Mouse (Mus musculus): ENCODE results near the gene Asphd2.
A peak's percentile ranks its signal among the peaks of the same experiment; 100 is the strongest.

The Asphd2 gene

GRCm38 (mm10) chr5:112391676-112392323, 2.9 kb downstream of the Asphd2 start:
- no peak for DNase-seq (ENCODE audit: low spot score in 2 of 2)

- DNase-seq (ENCODE audit: low spot score in 2 of 2), result no peak
These were observed 3.7 kb downstream of the Asphd2 start for GRCm38 (mm10) chr5:112391002-112391401.

- DNase-seq (ENCODE audit: low spot score in 2 of 2), result no peak
These were observed 5.3 kb downstream of the Asphd2 start for GRCm38 (mm10) chr5:112389352-112389751.

GRCm38 (mm10) chr5:112385973-112386372, 8.7 kb downstream of the Asphd2 start:
- DNase-seq (ENCODE audit: low spot score in 2 of 2), result no peak

- no peak for DNase-seq (ENCODE audit: low spot score in 2 of 2)
These were observed 9.7 kb downstream of the Asphd2 start for GRCm38 (mm10) chr5:112384805-112385472.

GRCm38 (mm10) chr5:112382641-112383330, 11.9 kb downstream of the Asphd2 start:
- DNase-seq (ENCODE audit: low spot score in 2 of 2), result peak; percentile 46 to 50

GRCm38 (mm10) chr5:112382042-112382441, 12.6 kb downstream of the Asphd2 start:
- no peak for DNase-seq (ENCODE audit: low spot score in 2 of 2)

GRCm38 (mm10) chr5:112381154-112381553, 13.5 kb downstream of the Asphd2 start:
- DNase-seq (ENCODE audit: low spot score in 2 of 2), result no peak

- no peak for DNase-seq (ENCODE audit: low spot score in 2 of 2)
These were observed 15.9 kb downstream of the Asphd2 start for GRCm38 (mm10) chr5:112378716-112379115.

- no peak for DNase-seq (ENCODE audit: low spot score in 2 of 2)
These were observed 17.3 kb downstream of the Asphd2 start for GRCm38 (mm10) chr5:112377380-112377779.

- no peak for DNase-seq (ENCODE audit: low spot score in 2 of 2)
These were observed 18.6 kb downstream of the Asphd2 start for GRCm38 (mm10) chr5:112376111-112376510.

GRCm38 (mm10) chr5:112371933-112372332, 22.7 kb downstream of the Asphd2 start:
- DNase-seq (ENCODE audit: low spot score in 2 of 2), result no peak

- no peak for DNase-seq (ENCODE audit: low spot score in 2 of 2)
These were observed 24.3 kb downstream of the Asphd2 start for GRCm38 (mm10) chr5:112370236-112370813.

GRCm38 (mm10) chr5:112369326-112369725, 25.3 kb downstream of the Asphd2 start:
- no peak for DNase-seq (ENCODE audit: low spot score in 2 of 2)

GRCm38 (mm10) chr5:112368666-112369065, 26.0 kb downstream of the Asphd2 start:
- no peak for DNase-seq (ENCODE audit: low spot score in 2 of 2)

- DNase-seq (ENCODE audit: low spot score in 2 of 2), result no peak
These were observed 26.7 kb downstream of the Asphd2 start for GRCm38 (mm10) chr5:112367929-112368328.

- DNase-seq (ENCODE audit: low spot score in 2 of 2), result no peak
These were observed 27.3 kb downstream of the Asphd2 start for GRCm38 (mm10) chr5:112367338-112367737.

- DNase-seq (ENCODE audit: low spot score in 2 of 2), result no peak
These were observed 27.8 kb downstream of the Asphd2 start for GRCm38 (mm10) chr5:112366879-112367278.

GRCm38 (mm10) chr5:112364184-112364797, 30.4 kb downstream of the Asphd2 start:
- no peak for DNase-seq (ENCODE audit: low spot score in 2 of 2)

- no peak for DNase-seq (ENCODE audit: low spot score in 2 of 2)
These were observed 34.6 kb downstream of the Asphd2 start for GRCm38 (mm10) chr5:112360077-112360476.

- no peak for DNase-seq (ENCODE audit: low spot score in 2 of 2)
These were observed 35.1 kb downstream of the Asphd2 start for GRCm38 (mm10) chr5:112359520-112359919.

- peak; percentile 16 to 44 for DNase-seq (ENCODE audit: low spot score in 2 of 2)
These were observed 38.3 kb downstream of the Asphd2 start for GRCm38 (mm10) chr5:112356322-112356721.

Measured in heart, adult 9 months (tissue).